ENCODE assay signal across 8 mouse cellular contexts in the genomic region with DNA sequence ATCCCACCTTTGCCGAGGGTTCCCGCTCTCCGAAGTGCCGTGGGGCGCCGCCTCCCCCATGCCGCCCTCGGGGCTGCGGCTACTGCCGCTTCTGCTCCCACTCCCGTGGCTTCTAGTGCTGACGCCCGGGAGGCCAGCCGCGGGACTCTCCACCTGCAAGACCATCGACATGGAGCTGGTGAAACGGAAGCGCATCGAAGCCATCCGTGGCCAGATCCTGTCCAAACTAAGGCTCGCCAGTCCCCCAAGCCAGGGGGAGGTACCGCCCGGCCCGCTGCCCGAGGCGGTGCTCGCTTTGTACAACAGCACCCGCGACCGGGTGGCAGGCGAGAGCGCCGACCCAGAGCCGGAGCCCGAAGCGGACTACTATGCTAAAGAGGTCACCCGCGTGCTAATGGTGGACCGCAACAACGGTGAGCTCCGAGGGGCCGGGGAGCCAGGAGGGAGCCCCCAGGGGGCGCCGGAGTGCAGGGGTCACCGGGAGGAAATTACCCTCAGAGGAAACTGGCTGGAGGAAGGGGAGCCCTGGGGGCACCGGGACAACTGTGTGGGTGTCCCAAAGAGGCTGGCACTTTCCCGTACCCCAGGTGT. TPM values are rescaled to one million over a fixed set of nuclear protein-coding genes. Genes with fewer than 3 reads are reported as not detected.
A peak's percentile ranks its signal among the peaks of the same experiment; 100 is the strongest.
DNase-seq lines count a peak whose midpoint lies in the region; ATAC-seq lines count a peak whose summit lies in the region.

No protein-coding gene starts in this region.

- H3K4me3 ChIP-seq in forebrain, embryonic 10.5 days: peak overlapping the region; percentile 64
- H3K4me3 ChIP-seq in hindbrain, embryonic 13.5 days: peak overlapping the region; percentile 42
- H3K4me3 ChIP-seq in liver, embryonic 13.5 days (replicated peaks): peak overlapping the region; percentile 82
- H3K4me3 ChIP-seq in neural tube, embryonic 12.5 days: peak overlapping the region; percentile 45

- H3K9me3 ChIP-seq in forebrain, embryonic 10.5 days: peaks cover 3% of the 10 kb centered on the region; the same call in 1 of the 2 replicates
- H3K9me3 ChIP-seq in hindbrain, embryonic 13.5 days: no peaks in the 10 kb centered on the region
- no peaks in the 10 kb centered on the region for H3K9me3 ChIP-seq in liver, embryonic 13.5 days (replicated peaks)
- no peaks in the 10 kb centered on the region for H3K9me3 ChIP-seq in neural tube, embryonic 12.5 days

- H3K27me3 ChIP-seq in forebrain, embryonic 10.5 days (ENCODE audit: poor library complexity, severe bottlenecking): peaks cover 76% of the 10 kb centered on the region
- H3K27me3 ChIP-seq in hindbrain, embryonic 13.5 days: peaks cover 84% of the 10 kb centered on the region
- no peaks in the 10 kb centered on the region for H3K27me3 ChIP-seq in liver, embryonic 13.5 days
- H3K27me3 ChIP-seq in neural tube, embryonic 12.5 days (replicated peaks): peaks cover 65% of the 10 kb centered on the region

- intact Hi-C loops in left cerebral cortex, postnatal 4 days (cut with DNase I): no loop called here

- peak overlapping the region; percentile 59 for H3K4me2 ChIP-seq in hindbrain, embryonic 13.5 days
- peak overlapping the region; percentile 99 for H3K4me2 ChIP-seq in liver, embryonic 13.5 days
- peak overlapping the region; percentile 79 for H3K4me2 ChIP-seq in neural tube, embryonic 12.5 days (replicated peaks)

- ATAC-seq in hindbrain, embryonic 13.5 days (ENCODE audit: low FRiP score): no peak
- ATAC-seq in liver, embryonic 13.5 days (ENCODE audit: low read depth): peak; percentile 1; the same call in 1 of the 2 replicates
- ATAC-seq in neural tube, embryonic 12.5 days (ENCODE audit: low FRiP score, low read depth): no peak

- peak overlapping the region; percentile 74 for H3K27ac ChIP-seq in forebrain, embryonic 10.5 days
- no peak overlapping the region for H3K27ac ChIP-seq in hindbrain, embryonic 13.5 days
- H3K27ac ChIP-seq in liver, embryonic 13.5 days: peak overlapping the region; percentile 92
- no peak overlapping the region for H3K27ac ChIP-seq in neural tube, embryonic 12.5 days

- peak; percentile 30 for DNase-seq in 3T3-L1 (ENCODE audit: low read depth, low spot score)
- DNase-seq in Muller cell, postnatal 12 days (ENCODE audit: inconsistent ontology term): peak; percentile 60
- DNase-seq in forebrain, embryonic 10.5 days (ENCODE audit: extremely low spot score, low spot score): peak; percentile 36
- peak; percentile 50 for DNase-seq in liver, embryonic 13.5 days
- DNase-seq in thymus, postnatal 4 days: peak; percentile 90
- DNase-seq in left cerebral cortex, postnatal 4 days: no peak

- H3K4me1 ChIP-seq in forebrain, embryonic 10.5 days: peaks cover 52% of the 10 kb centered on the region
- H3K4me1 ChIP-seq in hindbrain, embryonic 13.5 days (replicated peaks): peaks cover 35% of the 10 kb centered on the region
- H3K4me1 ChIP-seq in liver, embryonic 13.5 days (replicated peaks): peaks cover 94% of the 10 kb centered on the region
- peaks cover 32% of the 10 kb centered on the region for H3K4me1 ChIP-seq in neural tube, embryonic 12.5 days

- peaks cover 4% of the 10 kb centered on the region for H3K36me3 ChIP-seq in forebrain, embryonic 10.5 days (replicated peaks)
- peaks cover 3% of the 10 kb centered on the region; the same call in 1 of the 2 replicates for H3K36me3 ChIP-seq in hindbrain, embryonic 13.5 days
- H3K36me3 ChIP-seq in liver, embryonic 13.5 days: peaks cover 17% of the 10 kb centered on the region
- H3K36me3 ChIP-seq in neural tube, embryonic 12.5 days: no peaks in the 10 kb centered on the region

- peak overlapping the region; percentile 68 for H3K9ac ChIP-seq in hindbrain, embryonic 13.5 days
- H3K9ac ChIP-seq in liver, embryonic 13.5 days: peak overlapping the region; percentile 90
- peak overlapping the region; percentile 51 for H3K9ac ChIP-seq in neural tube, embryonic 12.5 days

- under 1% methylated on average over 47 of the region's 47 CpGs for WGBS in forebrain, embryonic 10.5 days
- 1% methylated on average over 47 of the region's 47 CpGs for WGBS in hindbrain, embryonic 13.5 days
- WGBS in liver, embryonic 13.5 days (ENCODE audit: insufficient replicate concordance): under 1% methylated on average over 47 of the region's 47 CpGs
- under 1% methylated on average over 47 of the region's 47 CpGs for WGBS in neural tube, embryonic 12.5 days

RNA-seq across cellular contexts. Expression of gene Tgfb1, which starts 1.1 kb away (rescaled TPM):
- 0.89 and 1.2 TPM in 2 replicates for polyA plus RNA-seq in forebrain, embryonic 10.5 days (2016; fragmentation: Nextera tagmentation; extraction: Ambion mirVana)
- polyA plus RNA-seq in hindbrain, embryonic 13.5 days (2015; fragmentation: Nextera tagmentation; extraction: Ambion mirVana): 0.85 and 1.2 TPM in 2 replicates
- 6.1 and 6.9 TPM in 2 replicates for polyA plus RNA-seq in liver, embryonic 13.5 days (2015; fragmentation: Nextera tagmentation; extraction: Ambion mirVana)
- 2.4 and 2.6 TPM in 2 replicates for polyA plus RNA-seq in neural tube, embryonic 12.5 days (2016; fragmentation: Nextera tagmentation; extraction: Ambion mirVana)
- 10 to 100 TPM in 1 of 2 experiments, 1 to 10 TPM in 1; 8.5 to 10.1 TPM for total RNA-seq in left cerebral cortex, postnatal 4 days (2021)

RNA-seq across cellular contexts. Expression of gene B9d2, which starts 7.3 kb away (rescaled TPM):
- polyA plus RNA-seq in forebrain, embryonic 10.5 days (2016; fragmentation: Nextera tagmentation; extraction: Ambion mirVana): 36.9 and 38.1 TPM in 2 replicates
- 40.0 and 41.5 TPM in 2 replicates for polyA plus RNA-seq in hindbrain, embryonic 13.5 days (2015; fragmentation: Nextera tagmentation; extraction: Ambion mirVana)
- 21.8 and 25.1 TPM in 2 replicates for polyA plus RNA-seq in liver, embryonic 13.5 days (2015; fragmentation: Nextera tagmentation; extraction: Ambion mirVana)
- 34.8 and 35.7 TPM in 2 replicates for polyA plus RNA-seq in neural tube, embryonic 12.5 days (2016; fragmentation: Nextera tagmentation; extraction: Ambion mirVana)
- total RNA-seq in left cerebral cortex, postnatal 4 days (2021): 10 to 100 TPM; 24.7 to 25.7 TPM

RNA-seq across cellular contexts. Expression of gene Tmem91, which starts 12.9 kb away (rescaled TPM):
- 2.2 and 3.2 TPM in 2 replicates for polyA plus RNA-seq in forebrain, embryonic 10.5 days (2016; fragmentation: Nextera tagmentation; extraction: Ambion mirVana)
- 15.6 and 16.3 TPM in 2 replicates for polyA plus RNA-seq in hindbrain, embryonic 13.5 days (2015; fragmentation: Nextera tagmentation; extraction: Ambion mirVana)
- 1.0 and 1.1 TPM in 2 replicates for polyA plus RNA-seq in liver, embryonic 13.5 days (2015; fragmentation: Nextera tagmentation; extraction: Ambion mirVana)
- 3.4 and 5.7 TPM in 2 replicates for polyA plus RNA-seq in neural tube, embryonic 12.5 days (2016; fragmentation: Nextera tagmentation; extraction: Ambion mirVana)
- total RNA-seq in left cerebral cortex, postnatal 4 days (2021): 10 to 100 TPM; 14.6 to 19.9 TPM

RNA-seq across cellular contexts. Expression of gene Exosc5, which starts 28.9 kb away (rescaled TPM):
- polyA plus RNA-seq in forebrain, embryonic 10.5 days (2016; fragmentation: Nextera tagmentation; extraction: Ambion mirVana): 81.0 and 82.1 TPM in 2 replicates
- polyA plus RNA-seq in hindbrain, embryonic 13.5 days (2015; fragmentation: Nextera tagmentation; extraction: Ambion mirVana): 44.7 and 47.1 TPM in 2 replicates
- polyA plus RNA-seq in liver, embryonic 13.5 days (2015; fragmentation: Nextera tagmentation; extraction: Ambion mirVana): 62.3 and 68.8 TPM in 2 replicates
- polyA plus RNA-seq in neural tube, embryonic 12.5 days (2016; fragmentation: Nextera tagmentation; extraction: Ambion mirVana): 54.7 and 55.2 TPM in 2 replicates
- 10 to 100 TPM; 15.1 to 18.4 TPM for total RNA-seq in left cerebral cortex, postnatal 4 days (2021)

RNA-seq across cellular contexts. Expression of gene Bckdha, which starts 29.1 kb away (rescaled TPM):
- 42.5 and 44.0 TPM in 2 replicates for polyA plus RNA-seq in forebrain, embryonic 10.5 days (2016; fragmentation: Nextera tagmentation; extraction: Ambion mirVana)
- 46.3 and 49.2 TPM in 2 replicates for polyA plus RNA-seq in hindbrain, embryonic 13.5 days (2015; fragmentation: Nextera tagmentation; extraction: Ambion mirVana)
- 20.0 and 21.6 TPM in 2 replicates for polyA plus RNA-seq in liver, embryonic 13.5 days (2015; fragmentation: Nextera tagmentation; extraction: Ambion mirVana)
- polyA plus RNA-seq in neural tube, embryonic 12.5 days (2016; fragmentation: Nextera tagmentation; extraction: Ambion mirVana): 48.3 and 48.4 TPM in 2 replicates
- total RNA-seq in left cerebral cortex, postnatal 4 days (2021): 10 to 100 TPM; 23.6 to 24.7 TPM

Comparison
In these comparisons a context has a peak if more than half of its experiments do, and no peak if none do; other contexts are left out.
1. H3K27ac ChIP-seq: peak in forebrain, embryonic 10.5 days (single experiment) and liver, embryonic 13.5 days (single experiment); none in hindbrain, embryonic 13.5 days (single experiment) and neural tube, embryonic 12.5 days (single experiment).
2. Peak in every context shown above with its lines, with median percentiles within 50 percentile points of each other: H3K4me3 ChIP-seq, H3K4me2 ChIP-seq and H3K9ac ChIP-seq.